Mouse (Mus musculus): ENCODE data around the gene Arfrp1.

Gene Arfrp1

DNA sequence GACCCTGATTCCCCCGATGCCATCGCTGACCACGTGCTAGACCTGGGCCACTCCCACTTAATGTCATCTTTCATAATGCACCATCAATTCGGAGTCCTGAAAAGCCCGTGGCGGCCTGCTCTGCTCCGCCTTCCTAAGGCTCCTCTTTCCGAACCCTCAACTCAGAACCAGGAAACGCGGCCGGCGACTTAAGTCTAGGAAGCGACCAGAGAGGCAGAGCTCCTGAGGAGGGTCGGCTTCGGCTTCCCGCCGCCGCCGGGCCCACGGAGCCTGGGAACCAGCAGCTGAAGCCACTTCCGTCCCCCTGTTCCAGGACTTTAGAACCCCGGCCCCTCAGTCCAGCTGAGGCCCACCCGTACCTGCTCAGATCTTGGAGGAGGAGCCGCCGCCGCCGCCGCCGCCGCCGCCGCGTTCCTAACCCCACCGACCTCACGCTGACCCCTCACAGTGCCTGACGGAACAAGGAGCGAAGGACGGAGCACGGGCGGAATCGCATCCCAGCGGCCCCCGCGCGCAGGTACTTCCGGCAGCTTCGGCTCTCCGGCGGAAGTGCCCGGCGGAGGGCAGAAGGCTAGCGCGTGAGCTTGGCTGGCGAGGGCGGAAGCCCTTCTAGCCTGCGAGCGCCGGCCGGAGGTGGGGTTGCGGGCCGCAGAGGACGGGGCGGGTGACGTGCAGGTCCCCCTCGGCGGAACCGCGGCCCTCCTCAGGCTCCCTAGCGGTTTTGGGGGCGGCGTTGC is at the start of gene Arfrp1, which contains the start of gene Zgpat:
Gene Arfrp1, minus strand, starts transcription at position 545 of the 737 bp plus-strand sequence.
Gene Zgpat, plus strand, starts transcription at position 69 of the 737 bp plus-strand sequence.
- peak; percentile 92 for DNase-seq (ENCODE audit: low read depth, low spot score)

DNA sequence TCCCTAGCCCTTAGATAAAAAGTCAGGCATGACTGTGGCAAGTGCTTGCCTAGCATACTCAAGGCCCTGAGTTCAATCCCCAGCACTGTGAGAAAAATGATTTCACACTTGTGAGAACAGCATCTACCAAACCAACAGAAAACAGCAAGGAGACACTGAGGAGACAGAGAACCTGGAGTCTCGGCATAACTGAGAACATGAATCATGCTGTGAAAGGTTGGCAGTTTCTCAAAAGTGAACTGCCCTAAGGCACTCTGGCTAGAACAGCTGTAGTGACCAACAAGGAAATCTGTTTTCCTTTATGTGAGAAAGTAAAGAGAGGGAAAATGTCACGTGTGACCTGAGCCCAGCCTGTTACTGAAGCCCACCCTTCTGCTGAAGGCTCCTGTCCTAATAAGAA is 47.9 kb upstream of the Arfrp1 start:
- DNase-seq (ENCODE audit: low read depth, low spot score) = no peak

DNA sequence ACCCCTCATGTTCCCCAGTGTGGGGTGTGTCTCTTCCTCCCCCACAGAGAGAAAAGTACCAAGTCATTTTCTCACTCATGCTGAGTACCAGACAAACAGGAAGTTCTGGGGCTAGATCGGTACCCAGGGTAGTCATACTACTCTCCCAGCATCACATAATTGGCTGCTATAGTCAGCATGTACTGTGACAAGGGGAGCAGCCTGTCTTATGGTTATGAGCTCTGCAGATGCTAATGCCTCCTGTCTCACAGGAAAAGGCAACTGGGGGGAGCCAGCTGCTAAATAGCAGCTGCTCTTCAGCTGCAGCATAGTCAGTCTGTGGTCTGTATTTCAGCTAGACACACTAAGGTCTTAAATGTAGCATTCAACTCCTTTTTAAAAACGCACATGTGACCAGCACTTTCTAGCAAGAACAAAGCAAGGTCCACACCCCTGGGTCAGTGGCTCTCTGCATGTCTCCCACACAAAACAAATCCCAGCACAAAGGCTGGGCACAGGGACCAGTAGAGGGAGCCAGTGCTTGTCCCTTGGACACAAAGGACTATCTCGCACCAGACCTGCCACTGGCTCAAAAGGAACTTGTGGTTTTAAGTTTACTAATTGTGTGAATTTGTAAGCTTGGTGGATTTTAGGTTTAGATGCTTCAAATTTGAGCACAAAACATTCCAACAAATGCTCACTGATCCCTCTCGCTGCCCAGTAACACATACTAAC is 45.7 kb upstream of the Arfrp1 start:
- DNase-seq (ENCODE audit: low read depth, low spot score) = peak; percentile 57

DNA sequence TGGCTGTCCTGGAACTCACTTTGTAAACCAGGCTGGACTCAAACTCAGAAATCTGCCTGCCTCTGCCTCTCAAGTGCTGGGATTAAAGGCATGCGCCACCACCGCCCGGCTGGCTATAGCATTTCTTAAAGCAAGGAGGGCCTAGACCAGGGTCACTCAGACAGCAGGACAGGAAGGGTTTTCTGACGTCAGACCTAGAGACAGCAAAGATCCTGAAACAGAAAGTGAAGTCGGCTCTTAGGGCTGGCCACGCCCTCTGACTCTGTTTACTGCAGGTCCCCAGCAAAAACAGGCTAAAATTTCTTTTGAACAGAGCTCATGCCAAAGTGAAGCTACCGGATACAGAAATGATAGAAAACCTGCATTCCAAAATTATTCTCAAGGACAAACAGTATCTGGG is 44.4 kb upstream of the Arfrp1 start:
- no peak for DNase-seq (ENCODE audit: low read depth, low spot score)

DNA sequence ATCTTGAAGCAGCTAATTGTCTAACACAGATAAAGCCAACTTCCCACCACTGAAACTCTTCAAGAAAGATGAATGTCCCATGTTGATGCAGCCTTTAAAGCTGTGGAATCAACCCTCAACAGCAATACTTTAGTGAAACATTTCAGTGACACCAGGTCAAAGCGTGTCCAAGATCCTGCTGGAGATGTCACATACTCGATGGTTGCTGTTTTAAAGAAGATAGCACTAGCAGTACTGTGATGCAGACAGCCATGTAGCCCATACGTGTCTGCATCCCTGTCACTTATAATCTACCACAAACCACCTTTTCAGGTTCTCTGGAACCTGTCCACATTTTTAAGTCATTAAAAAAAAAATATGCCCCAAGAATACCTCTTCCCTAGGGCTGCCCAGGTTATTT is 38.5 kb upstream of the Arfrp1 start:
- no peak for DNase-seq (ENCODE audit: low read depth, low spot score)

DNA sequence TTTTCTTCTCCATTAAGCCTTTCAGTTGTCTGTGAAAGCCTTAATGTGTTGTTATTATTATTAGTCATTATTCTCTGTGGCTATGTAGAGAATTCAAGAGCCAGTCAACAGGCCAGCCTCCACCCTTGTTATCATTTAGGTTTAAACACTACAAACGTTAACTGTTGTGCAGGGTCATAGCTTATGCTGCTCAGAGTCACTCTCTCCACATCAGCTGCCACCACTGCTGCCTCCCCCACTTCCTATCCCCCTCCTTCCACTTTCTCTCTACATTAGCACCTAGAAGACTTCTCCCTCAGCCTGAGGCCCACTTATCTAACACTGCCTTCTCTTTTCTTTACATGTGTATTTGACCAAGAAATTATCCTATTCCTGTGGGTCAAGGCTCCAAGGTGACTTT is 36.3 kb upstream of the Arfrp1 start:
- DNase-seq (ENCODE audit: low read depth, low spot score) = no peak

DNA sequence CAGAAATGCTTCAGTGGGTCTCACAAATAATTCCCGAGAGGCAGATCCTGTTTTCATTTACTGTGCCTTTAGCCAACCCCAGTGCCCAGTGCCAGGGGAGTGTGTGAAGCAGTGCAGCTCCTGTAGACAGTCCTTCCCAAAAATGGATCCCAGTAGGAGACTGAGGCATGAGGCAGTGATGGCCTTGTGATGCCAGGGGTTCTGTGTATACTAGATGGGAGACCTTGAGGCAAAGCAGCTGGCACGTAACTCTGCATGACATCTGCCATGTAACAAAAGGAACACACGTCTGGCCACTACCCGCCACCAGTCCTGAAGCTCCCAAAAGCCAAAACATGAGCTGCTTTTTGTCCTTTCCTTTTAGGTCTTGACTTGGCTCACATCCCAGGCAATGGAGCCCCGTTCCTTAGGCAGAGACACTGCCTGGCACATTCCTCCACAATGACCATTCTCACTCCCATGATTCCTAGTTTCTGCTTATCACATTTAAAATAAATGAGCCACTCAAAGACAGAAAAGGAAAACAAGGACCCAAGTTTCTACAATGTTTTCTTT is 32.1 kb upstream of the Arfrp1 start:
- DNase-seq (ENCODE audit: low read depth, low spot score) = no peak

DNA sequence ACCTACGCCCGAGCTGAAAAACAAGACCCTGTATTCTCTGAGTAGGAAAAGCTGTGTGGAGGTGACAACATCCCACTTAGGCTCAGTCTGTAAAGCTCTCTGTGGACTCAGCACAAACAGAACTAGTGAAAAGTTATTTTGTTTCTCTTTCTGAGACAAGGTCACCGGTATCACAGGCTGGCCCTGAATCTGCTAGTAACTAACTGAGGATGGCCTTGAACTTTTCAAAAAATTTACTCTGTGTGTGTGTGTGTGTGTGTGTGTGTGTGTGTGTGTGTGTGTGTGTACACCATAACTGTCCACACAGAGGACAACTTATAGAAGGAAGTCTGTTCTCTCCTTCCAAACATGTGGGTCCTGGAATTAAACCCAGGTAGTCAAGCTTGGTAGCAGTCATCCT is 28.9 kb upstream of the Arfrp1 start:
- DNase-seq (ENCODE audit: low read depth, low spot score) = no peak

DNA sequence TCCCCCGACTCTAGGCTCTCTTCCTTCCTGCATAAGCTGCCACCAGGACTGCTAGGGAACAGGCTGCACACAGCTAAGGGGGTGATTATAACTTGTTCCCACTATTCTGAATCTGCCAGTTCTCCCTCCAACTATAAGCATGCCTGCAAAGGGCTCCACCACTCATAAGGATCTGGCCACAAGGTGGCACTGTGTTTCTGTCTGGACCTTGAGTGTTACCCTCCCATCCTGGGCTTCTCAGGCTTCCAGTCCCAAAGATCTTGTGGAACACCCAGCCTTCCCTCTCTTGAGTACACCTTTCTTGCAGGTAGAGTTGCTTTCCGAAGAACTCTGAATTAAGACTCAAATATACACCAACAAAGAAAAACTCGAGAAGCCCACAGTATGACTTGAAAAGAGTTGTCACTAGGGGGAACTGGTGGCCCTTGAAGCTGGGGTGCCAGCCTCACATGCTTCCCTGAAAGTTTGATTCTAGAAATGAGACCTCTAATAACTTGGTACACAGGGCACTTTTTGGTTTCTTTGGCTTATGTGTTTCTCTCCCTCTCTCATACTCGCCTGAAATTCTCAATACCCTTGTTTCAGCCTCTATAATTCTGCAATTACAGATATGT is 27.5 kb upstream of the Arfrp1 start:
- DNase-seq (ENCODE audit: low read depth, low spot score) = peak; percentile 79

DNA sequence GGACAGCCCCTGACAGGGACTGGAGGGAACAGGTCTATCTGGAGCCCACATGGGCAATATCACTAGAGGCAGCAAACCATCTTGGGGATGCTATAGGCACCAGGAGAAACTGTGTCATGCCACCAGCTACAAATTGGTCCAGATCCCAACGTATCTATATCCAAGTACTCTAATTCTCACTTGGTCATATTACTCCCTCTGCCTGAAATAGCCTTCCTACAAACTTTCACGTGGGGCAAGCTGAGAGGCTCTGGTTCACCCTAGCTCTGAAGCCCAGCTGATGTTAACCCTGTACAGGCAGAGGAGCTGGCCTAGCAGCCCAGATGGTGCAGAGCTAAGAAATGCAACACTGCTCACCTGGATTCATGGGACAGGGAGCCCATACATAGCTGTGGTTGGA is 26.3 kb upstream of the Arfrp1 start:
- no peak for DNase-seq (ENCODE audit: low read depth, low spot score)

DNA sequence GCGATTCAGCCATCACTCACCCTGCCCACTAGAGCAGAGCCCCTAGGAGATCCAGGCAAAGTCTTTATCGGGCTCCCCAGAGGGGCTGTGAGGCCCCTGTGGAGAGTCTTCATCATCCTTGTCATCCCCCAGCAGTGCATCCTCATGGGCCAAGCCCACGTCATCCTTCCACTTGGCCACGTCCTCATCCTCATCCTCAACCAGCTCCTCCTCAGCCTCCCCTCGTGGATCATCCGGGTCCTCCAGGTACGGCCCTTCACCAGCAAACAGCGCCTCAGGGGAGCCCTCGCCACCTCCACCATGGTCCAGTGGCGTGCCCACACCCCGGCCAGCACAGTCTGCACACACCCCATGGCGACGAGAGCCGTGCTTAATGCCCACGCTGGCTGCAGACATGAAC is 25.8 kb upstream of the Arfrp1 start:
- DNase-seq (ENCODE audit: low read depth, low spot score) = no peak

DNA sequence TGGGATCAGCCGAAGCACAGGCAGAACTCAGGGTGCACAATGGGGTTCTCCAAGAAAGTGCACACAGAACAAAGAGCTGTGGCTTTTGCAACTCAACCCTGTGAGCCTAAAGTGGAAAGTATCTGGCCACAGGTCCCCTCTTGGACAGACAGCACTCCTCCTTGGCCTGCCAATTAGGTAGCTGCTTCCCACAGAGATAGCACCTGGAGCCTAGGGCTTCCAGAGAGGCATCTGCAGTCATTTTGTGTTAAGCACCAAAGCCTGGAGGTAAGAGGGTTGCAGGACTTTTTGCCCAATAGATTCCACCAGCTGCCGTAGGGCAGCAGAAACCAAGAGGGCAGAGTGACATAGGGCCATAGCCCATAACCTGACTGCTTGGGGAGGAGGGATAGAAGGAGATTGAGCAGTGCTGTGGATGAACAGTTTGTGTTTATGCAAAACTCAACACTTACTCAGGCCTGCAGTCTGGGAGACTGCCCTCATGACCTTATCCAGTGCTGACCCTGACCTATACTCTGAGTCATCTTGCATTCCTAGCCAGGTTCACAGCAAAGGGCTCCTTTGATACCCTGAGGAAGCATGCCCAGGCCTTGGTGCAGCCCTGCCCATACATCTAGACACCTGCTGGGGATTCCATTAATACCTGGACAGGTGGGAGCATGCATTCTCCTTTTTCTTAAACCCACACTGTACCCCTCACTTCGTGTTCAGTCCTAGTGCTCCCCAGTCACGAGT is 25.1 kb upstream of the Arfrp1 start:
- DNase-seq (ENCODE audit: low read depth, low spot score) = no peak

DNA sequence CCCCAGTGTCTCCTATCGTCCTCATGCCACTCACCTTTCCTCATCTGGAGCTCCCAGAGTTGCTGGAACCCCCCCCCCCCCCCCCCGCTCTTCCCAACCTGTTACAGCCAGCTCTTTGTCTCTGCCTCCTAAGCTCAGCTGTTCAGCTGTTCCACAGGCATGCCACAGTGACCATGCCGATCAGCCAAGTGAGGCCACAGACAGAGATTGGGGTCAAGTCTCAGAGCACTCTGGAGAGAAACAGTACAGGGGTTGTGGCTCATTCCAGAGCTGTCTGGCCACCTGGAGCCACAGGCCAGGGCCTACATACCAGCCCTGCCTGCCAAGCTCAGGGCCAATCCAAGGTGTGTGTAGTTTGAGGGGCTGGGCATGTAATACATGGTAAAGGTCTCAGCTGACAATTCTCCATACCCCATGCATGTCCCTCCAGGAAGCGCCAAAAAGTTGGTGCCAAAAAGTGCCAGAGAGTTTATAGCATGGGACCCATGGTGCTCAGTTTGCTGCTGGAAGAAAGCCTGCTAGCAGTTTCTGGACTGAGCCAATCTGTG is 21.5 kb upstream of the Arfrp1 start:
- no peak for DNase-seq (ENCODE audit: low read depth, low spot score)

DNA sequence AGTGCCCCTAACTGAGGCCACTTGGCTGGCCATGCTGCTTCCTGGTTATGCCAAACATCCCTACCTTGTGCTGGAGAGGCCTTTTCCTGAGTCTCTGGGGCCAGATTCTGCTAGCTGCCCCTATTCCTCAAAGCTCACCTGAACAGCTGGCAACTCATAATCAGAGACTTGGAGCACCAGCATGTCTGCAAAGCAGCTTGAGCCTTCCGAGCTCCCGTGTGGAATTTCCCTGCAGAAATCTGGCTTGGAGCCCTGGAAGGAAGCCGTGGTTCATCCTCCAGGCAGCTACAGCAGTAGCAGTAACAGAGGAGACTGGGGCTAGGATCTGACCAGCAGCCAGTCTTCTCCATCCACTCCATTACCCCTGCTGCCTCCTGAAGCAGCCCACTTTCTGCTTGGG is 20.7 kb upstream of the Arfrp1 start:
- no peak for DNase-seq (ENCODE audit: low read depth, low spot score)

DNA sequence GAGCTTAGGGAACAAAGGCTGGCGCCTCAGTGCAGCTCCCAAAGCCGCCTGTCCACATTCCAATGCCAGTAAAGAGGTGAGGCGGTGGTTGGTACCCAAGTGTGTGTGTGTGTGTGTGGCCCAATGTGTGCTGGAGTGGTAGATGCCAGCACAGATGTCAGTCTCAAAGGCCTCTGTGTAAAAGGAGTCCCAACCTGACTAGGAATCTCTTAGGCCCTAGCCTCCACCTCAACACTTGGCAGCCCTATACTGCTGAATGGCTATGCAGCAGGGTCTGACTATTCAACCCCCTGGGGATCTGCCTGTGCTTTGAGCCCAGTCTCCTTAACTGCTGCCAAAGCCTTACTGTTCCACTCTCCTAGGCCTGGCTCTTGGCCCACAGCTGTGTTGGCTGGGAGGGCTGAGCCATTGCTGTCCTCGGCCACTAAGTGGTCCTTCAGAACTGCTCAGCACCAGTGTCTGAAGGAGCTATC is 19.8 kb upstream of the Arfrp1 start:
- no peak for DNase-seq (ENCODE audit: low read depth, low spot score)

DNA sequence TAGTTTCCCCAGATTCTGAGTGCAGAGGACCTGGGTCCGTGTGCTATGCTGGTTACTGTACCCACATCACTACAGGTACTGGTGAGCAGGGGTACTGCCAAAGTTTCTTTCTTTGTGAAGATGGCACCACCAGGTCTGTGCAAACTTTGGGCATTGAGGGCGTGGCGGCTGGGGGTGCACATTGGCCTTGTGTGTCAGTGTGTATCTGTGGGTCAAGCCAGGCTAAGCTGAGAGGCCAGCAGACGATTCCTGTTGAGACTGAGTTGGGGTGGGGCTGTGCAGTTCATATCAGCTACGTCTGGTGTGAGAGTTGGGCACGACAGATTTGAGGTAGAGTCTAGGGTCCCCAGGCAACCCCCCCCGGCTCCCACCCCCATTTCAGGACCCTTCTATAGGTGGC is 19.3 kb upstream of the Arfrp1 start:
- no peak for DNase-seq (ENCODE audit: low read depth, low spot score)

DNA sequence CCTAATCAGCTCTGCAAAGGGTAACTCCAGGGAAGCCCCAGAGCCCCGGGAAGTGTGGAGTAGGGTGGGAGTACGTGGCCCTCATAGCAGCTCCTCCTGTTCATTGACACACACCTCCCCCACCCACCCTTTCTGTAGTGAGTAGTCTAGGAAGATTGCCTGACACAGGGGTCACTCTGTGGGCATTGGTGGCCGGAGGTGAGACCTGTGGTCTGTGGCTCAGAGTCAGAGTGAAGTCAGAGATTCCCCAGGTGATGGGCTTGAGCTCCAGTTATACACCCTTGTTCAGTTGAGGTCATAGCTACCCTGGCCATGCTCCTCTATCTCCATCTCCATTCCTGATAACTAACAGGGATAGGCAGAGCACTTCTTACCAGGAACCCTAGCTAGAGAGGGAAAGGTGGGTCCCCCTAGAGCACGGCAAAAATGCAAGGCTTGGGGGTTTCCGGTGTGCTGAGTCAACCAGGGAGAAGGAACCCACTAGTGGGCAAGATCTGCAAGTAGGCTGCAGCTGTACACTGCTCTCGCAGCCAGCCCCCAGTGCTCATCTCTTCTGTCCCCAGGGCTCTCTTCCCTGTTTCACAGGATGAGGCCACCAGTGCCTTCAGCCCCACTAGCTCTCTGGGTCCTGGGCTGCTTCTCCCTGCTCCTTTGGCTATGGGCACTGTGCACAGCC is 16.6 kb upstream of the Arfrp1 start:
- DNase-seq (ENCODE audit: low read depth, low spot score) = no peak

DNA sequence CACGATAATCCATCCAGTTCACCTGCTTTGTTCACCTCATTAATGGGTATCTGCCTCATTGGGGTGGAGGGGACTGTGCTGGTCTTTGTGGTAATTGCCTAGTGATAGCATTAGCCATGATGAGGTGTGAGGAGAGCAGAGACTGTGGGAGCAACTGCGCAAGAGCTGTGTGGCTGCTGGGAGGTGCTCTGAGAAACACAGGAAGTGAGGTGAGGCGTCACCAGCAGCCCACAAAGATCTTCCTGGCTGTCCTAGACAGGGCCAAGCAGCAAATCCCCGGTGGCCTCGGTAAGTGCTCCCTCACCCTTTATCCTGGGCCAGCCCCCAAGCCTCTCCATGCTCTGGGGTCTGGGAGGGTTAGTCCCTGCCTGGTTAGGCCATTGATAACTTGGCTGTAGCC is 15.9 kb upstream of the Arfrp1 start:
- DNase-seq (ENCODE audit: low read depth, low spot score) = no peak

DNA sequence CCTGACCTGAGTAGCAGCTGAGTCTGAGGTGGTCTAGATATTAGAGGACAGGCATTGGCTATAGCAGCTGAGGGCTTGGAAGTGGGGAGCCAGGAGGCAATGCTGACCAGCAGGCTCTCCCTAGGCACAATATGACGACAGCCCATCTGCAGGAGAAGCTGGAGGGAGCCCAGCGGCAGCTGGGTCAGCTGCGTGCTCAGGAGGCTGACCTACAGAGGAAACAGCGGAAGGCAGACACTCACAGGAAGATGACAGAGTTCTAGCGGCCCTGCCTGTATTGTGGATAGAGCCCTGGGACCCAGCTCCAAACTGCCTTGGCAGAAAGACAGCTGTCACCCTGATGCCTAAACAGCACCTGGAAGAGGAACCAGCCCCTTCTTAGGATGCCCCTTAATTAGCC is 15.0 kb upstream of the Arfrp1 start:
- DNase-seq (ENCODE audit: low read depth, low spot score) = no peak

DNA sequence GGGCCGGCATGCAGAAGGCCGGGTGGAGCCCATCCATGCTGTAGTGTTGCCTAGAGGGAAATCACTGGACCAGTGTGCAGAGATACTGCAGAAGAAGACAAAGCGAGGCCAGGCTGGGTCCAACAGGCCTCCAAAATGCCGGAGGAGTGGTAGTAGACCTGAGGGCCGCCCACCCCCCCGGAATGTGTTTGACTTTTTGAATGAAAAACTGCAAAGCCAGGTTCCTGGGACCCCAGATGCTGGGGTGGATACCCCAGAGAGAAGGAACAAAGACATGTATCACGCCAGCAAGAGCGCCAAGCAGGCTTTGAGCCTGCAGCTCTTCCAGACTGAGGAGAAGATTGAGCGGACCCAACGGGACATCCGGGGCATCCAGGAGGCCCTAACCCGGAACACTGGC is 14.6 kb upstream of the Arfrp1 start, which contains the start of gene Lime1:
Gene Lime1, plus strand, starts transcription at position 301 of the 400 bp plus-strand sequence.
- no peak for DNase-seq (ENCODE audit: low read depth, low spot score)

DNA sequence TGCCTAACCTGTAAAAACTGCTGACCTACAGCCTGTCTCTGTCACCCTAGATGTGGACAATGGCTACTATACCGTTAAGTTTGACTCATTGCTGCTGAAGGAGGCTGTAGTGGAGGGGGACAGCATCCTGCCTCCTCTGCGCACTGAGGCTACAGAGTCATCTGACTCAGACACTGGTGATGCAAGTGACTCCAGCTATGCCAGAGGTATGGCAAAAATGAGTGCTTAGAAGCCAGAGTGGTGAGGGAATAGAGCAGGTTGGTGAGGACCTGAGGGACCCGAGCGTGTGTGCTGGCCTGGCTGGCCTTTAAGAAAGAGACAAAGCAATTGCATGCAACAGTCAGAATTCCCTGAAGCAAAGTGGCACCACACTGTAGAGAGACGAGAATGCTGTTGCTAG is 13.5 kb upstream of the Arfrp1 start:
- no peak for DNase-seq (ENCODE audit: low read depth, low spot score)
